Mouse (Mus musculus): Measurements from ENCODE around the gene Foxs1.

Gene Foxs1

GRCm38 (mm10) chr2:152905036-152905829 lies 27.8 kb downstream of the Foxs1 start:
- peak in 1 of 2 experiments; percentile 54 for DNase-seq (ENCODE audit: inconsistent age in 2 of 2, low spot score in 1 of 2)

- peak in 1 of 2 experiments; percentile 50 for DNase-seq (ENCODE audit: inconsistent age in 2 of 2, low spot score in 1 of 2)
Measured at GRCm38 (mm10) chr2:152904127-152904643, 28.8 kb downstream of the Foxs1 start.

- DNase-seq (ENCODE audit: inconsistent age in 2 of 2, low spot score in 1 of 2) = peak; percentile 88 to 92
Measured at GRCm38 (mm10) chr2:152903586-152903985, 29.4 kb downstream of the Foxs1 start.

DNA sequence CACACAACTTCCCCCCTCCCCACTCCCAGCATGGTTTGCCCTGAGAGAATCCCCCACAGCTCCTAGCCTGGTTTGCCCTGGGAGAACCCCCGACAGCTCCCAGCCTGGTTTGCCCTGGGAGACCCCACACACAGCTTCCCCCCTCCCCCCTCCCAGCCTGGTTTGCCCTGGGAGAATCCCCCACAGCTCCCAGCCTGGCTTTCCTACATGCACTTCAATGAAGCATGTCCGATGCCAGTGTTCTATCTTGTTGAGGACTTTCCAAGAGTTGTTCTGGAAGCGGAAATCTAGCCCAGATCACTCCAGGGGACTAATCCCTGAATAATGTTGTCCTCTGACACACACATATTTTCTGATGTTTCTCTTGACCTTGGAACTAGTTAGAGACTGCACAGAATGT lies 30.4 kb downstream of the Foxs1 start:
- no peak for DNase-seq (ENCODE audit: inconsistent age in 2 of 2, low spot score in 1 of 2)

DNA sequence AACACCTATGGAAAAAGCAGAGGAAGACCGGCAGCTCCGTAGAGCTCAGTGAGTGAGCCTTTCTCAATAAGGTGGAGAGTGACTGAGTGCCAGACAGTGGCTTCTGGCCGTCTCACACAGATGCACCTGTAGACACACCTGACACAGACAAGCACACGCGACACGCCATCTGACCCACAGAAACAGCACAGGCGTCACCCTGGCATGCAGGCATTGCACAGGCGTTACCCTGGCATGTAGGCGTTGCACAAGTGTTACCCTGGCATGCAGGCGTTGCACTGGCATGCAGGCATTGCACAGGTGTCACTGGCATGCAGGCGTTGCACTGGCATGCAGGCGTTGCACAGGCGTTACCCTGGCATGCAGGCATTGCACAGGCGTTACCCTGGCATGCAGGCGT lies 31.7 kb downstream of the Foxs1 start:
- DNase-seq (ENCODE audit: inconsistent age in 2 of 2, low spot score in 1 of 2) = no peak

DNA sequence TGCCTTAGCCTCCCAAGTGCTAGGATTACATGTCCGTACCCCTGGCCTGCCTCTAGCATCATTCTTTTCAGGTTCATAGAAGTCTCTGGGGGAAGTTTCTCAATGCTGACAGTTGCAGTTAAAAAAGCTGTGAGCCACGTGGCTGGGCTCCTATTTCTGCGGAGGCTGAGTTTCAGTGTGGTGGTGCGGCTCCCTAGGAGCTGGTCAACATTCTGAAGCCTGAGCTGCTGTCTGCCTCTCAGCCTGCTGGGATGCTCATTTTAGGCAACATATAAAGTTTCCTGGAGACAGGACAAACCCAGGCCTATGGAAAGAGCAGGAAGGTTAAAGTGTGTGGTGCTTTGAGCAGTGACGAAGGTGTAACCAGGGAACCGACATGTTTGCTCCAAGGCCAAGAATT lies 34.0 kb downstream of the Foxs1 start:
- DNase-seq (ENCODE audit: inconsistent age in 2 of 2, low spot score in 1 of 2) = no peak

DNA sequence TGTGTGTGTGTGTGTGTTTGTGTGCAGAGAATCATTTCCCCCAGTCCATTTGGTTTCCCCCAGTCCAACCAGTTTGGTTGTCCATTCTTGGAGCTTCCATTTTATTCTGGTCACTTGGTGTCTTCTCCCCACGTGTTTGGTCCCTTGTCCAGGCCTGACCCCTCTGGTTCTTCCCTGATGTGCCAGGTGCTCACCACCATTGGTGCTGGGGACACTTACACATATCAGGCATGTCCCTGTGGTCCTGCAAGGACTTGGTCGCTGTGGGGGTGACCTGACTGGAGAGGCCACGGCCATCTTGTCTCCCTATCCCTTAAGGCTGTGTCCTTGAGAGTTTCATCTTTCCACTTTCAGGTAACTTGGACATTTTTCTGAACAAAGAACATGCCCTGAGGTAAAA lies 36.1 kb downstream of the Foxs1 start:
- DNase-seq (ENCODE audit: inconsistent age in 2 of 2, low spot score in 1 of 2) = no peak

- DNase-seq (ENCODE audit: inconsistent age in 2 of 2, low spot score in 1 of 2) = no peak
Measured at GRCm38 (mm10) chr2:152895834-152896233, 37.2 kb downstream of the Foxs1 start.

- DNase-seq (ENCODE audit: inconsistent age in 2 of 2, low spot score in 1 of 2) = no peak
Measured at GRCm38 (mm10) chr2:152888774-152889173, 44.2 kb downstream of the Foxs1 start.

- DNase-seq (ENCODE audit: inconsistent age in 2 of 2, low spot score in 1 of 2) = no peak
Measured at GRCm38 (mm10) chr2:152887230-152887629, 45.8 kb downstream of the Foxs1 start.

DNA sequence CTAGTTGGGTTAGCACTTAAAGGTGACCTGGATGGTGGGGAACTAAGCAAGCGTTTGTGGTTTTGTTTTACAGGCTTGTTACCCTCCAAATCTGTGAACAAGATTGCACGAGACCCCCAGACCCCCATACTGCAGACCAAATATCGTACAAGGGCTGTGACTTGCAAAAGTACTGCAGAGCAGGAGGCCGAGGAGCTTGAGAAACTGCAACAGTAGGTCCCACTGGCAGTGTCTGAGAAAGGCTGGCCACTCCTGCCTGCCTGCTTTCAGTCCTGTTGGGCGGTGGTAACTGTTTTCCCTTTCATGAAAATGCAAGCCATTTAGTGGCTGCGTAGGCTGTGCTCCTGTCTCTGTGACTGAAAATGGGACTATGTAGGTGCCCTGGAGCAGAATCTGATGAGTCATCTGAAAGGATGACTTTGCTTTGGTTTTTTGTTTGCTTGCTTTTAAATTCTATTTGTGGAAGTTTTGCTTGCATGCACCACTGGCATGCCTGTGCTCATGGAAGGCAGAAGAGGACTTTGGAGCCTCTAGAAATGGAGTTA lies 48.8 kb downstream of the Foxs1 start:
- DNase-seq (ENCODE audit: inconsistent age in 2 of 2, low spot score in 1 of 2) = no peak

All from adrenal gland, adult (tissue).